Mouse (Mus musculus): ENCODE results near the gene Garnl3.

Garnl3 gene

GRCm38 (mm10) chr2:32990167-32990832 is 141.2 kb downstream of the Garnl3 start:
- in situ Hi-C loops (cut with MboI; ENCODE audit: low pct_unique_long_range_greater_than_20kb in 1 of 2, low sequenced_read_pairs in 2 of 2, unreplicated experiment in 1 of 2): no loop called here

- in situ Hi-C loops (cut with MboI; ENCODE audit: low pct_unique_long_range_greater_than_20kb in 1 of 2, low sequenced_read_pairs in 2 of 2, unreplicated experiment in 1 of 2): no loop called here
Observed at GRCm38 (mm10) chr2:32989376-32989775, 142.1 kb downstream of the Garnl3 start.

- in situ Hi-C loops (cut with MboI; ENCODE audit: low pct_unique_long_range_greater_than_20kb in 1 of 2, low sequenced_read_pairs in 2 of 2, unreplicated experiment in 1 of 2): no loop called here
Observed at GRCm38 (mm10) chr2:32985844-32986243, 145.6 kb downstream of the Garnl3 start.

DNA sequence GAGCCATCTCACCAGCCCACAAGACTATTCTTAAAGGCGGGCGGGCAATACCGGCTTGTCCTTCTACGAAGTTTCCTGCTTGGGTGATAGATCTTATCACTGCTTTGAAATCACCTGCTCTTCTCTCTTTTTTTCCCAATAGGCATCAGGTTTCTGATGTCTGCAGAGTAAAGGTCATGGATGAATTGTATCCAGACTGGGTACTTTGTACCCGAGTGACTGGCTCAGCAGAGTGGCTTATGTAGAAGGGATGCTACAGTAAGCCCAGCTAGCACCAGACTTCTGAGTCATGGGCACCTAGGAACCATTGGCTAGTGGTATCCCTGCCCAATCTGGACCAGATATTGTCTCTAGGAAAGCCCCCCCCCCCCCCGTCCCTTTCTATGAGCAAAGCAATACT is 147.8 kb downstream of the Garnl3 start:
- in situ Hi-C loops (cut with MboI; ENCODE audit: low pct_unique_long_range_greater_than_20kb in 1 of 2, low sequenced_read_pairs in 2 of 2, unreplicated experiment in 1 of 2): no loop called here

GRCm38 (mm10) chr2:32982700-32983099 is 148.8 kb downstream of the Garnl3 start:
- in situ Hi-C loops (cut with MboI; ENCODE audit: low pct_unique_long_range_greater_than_20kb in 1 of 2, low sequenced_read_pairs in 2 of 2, unreplicated experiment in 1 of 2): no loop called here

- in situ Hi-C loops (cut with MboI; ENCODE audit: low pct_unique_long_range_greater_than_20kb in 1 of 2, low sequenced_read_pairs in 2 of 2, unreplicated experiment in 1 of 2): no loop called here
Observed at GRCm38 (mm10) chr2:32981725-32982271, 149.7 kb downstream of the Garnl3 start, which contains the start of gene Slc2a8. Slc2a8 (minus strand) TSS chr2:32982083.

- in situ Hi-C loops (cut with MboI; ENCODE audit: low pct_unique_long_range_greater_than_20kb in 1 of 2, low sequenced_read_pairs in 2 of 2, unreplicated experiment in 1 of 2): no loop called here
Observed at GRCm38 (mm10) chr2:32981281-32981680, 150.2 kb downstream of the Garnl3 start.

GRCm38 (mm10) chr2:32979675-32980074 is 151.8 kb downstream of the Garnl3 start:
- in situ Hi-C loops (cut with MboI; ENCODE audit: low pct_unique_long_range_greater_than_20kb in 1 of 2, low sequenced_read_pairs in 2 of 2, unreplicated experiment in 1 of 2): no loop called here

DNA sequence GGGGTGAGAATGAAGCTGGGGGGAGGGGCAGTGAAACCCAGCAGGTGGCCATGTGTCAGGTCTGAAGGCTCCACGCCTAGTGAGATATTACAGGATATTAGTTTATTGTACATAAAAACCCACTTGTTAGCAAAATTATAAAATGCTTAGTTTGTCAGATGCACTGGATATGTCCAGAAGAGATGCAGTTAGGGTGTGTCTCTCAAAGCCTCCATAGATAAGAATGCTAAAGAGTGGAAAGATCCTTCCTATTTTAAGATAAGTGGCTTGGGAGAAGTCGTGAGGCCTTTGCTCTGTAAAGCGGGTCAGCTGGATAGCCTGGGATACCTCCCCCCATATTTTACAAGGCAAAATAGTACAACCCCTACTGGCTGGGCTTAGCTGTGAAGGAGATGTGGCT is 152.8 kb downstream of the Garnl3 start:
- in situ Hi-C loops (cut with MboI; ENCODE audit: low pct_unique_long_range_greater_than_20kb in 1 of 2, low sequenced_read_pairs in 2 of 2, unreplicated experiment in 1 of 2): no loop called here

DNA sequence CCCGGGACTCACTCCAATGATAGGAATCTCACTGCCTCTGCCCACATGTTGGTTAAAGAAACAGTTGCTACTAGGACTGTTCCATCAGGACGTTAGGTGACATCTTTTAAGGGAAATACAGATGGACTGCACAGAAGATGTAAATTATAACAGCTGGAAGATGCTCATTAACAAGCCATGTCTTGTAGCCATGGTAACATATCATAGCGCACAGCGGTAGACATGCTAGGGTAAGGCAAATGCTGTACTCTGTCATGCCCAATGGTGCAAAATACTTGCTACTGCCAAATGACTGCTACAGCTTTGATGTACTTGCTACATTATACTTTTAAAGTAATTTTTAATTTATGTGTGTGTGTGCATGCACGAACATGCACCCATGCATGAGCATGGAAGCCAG is 154.3 kb downstream of the Garnl3 start:
- in situ Hi-C loops (cut with MboI; ENCODE audit: low pct_unique_long_range_greater_than_20kb in 1 of 2, low sequenced_read_pairs in 2 of 2, unreplicated experiment in 1 of 2): no loop called here

DNA sequence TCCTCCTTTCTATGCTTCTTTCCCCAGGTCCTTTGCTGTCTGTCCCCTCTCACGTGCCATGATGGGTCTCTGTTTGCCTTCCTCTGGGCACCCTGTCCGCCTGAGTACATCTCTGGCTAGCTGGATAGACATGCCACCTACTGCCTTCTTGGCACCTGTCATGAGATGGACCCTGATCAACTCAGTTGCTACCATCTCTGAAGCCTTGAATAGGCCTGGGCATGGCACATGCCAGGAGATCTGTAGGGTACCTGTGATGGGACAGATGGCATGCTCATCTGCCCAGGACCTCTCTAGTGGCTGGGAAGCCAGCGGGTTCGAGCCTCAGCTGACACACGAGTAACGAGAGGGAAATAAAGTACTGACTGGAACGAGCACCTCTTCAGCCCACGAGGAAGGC is 157.2 kb downstream of the Garnl3 start:
- in situ Hi-C loops (cut with MboI; ENCODE audit: low pct_unique_long_range_greater_than_20kb in 1 of 2, low sequenced_read_pairs in 2 of 2, unreplicated experiment in 1 of 2): no loop called here

GRCm38 (mm10) chr2:32971235-32971634 is 160.2 kb downstream of the Garnl3 start:
- in situ Hi-C loops (cut with MboI; ENCODE audit: low pct_unique_long_range_greater_than_20kb in 1 of 2, low sequenced_read_pairs in 2 of 2, unreplicated experiment in 1 of 2): no loop called here

- in situ Hi-C loops (cut with MboI; ENCODE audit: low pct_unique_long_range_greater_than_20kb in 1 of 2, low sequenced_read_pairs in 2 of 2, unreplicated experiment in 1 of 2): no loop called here
Observed at GRCm38 (mm10) chr2:32969326-32969725, 162.1 kb downstream of the Garnl3 start.

GRCm38 (mm10) chr2:32968024-32968614 is 163.3 kb downstream of the Garnl3 start:
- in situ Hi-C loops (cut with MboI; ENCODE audit: low pct_unique_long_range_greater_than_20kb in 1 of 2, low sequenced_read_pairs in 2 of 2, unreplicated experiment in 1 of 2): no loop called here

DNA sequence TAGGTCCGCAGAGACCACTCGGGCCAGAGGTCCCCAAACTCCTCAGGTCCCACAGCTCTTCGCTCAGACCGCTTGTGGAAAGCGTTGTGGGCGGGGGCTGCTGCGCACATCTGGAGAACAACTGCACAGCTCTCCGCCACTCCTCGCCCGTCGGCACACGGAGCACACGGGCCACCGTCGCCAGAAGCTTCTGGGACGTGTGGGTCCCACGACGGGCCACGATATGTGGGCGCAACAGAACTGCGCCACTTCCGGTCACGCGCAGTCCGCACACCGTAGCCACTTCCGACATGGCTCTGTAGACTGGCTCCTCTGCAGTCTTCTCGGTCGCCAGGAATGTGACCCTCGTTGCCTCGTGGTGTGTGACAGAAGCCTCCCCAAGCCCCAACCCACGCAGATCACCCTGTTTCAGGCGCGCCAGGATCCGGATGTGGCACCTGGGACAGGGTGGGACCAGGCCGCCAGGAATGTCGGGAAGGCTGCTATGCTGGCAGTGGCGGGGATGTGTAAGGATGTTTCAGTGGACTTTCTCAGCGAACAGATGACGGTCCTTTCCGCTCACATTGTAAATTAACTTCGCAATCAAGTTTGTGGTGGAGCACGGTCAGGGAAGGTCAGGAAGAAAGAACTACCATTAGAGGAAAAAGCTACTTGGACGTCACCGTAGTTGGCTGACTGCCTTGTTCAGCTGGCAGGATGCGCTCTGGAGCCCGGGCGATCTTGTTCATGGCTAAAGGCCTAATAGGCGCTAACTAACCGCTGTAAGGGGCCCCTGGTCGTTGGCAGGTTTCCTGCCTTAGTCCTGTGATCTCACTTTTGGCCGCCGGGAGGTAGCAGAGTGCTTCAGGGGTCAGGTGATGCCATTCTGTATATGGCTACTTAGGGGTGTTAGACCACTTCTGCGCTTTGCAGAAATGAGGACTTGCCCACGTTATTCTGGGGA is 164.5 kb downstream of the Garnl3 start:
- in situ Hi-C loops (cut with MboI; ENCODE audit: low pct_unique_long_range_greater_than_20kb in 1 of 2, low sequenced_read_pairs in 2 of 2, unreplicated experiment in 1 of 2): no loop called here

DNA sequence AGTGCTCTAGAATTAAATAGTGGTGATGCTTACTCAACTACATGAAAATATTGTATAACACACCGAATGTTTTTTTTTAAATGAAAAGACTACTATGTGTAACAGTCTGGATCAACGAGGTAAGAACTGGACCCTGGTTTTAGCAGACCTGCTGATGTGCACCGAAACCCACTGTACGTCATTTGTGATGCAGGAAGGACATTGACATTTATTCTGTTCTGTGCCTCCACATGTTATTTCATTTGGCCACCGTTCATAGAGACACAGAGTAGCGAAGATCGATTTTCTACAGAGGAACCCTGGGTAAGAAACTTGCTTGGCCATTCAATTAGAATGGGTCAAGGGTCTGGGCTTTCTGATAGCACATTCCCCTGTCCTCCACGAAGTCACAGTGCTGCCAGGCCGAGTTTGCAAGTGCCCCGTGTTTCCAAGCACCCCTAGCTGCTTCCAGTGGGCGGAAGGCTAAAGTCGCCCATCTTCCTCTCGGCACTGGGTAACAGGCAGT is 165.2 kb downstream of the Garnl3 start:
- in situ Hi-C loops (cut with MboI; ENCODE audit: low pct_unique_long_range_greater_than_20kb in 1 of 2, low sequenced_read_pairs in 2 of 2, unreplicated experiment in 1 of 2): no loop called here

GRCm38 (mm10) chr2:32965511-32966183 is 165.8 kb downstream of the Garnl3 start:
- in situ Hi-C loops (cut with MboI; ENCODE audit: low pct_unique_long_range_greater_than_20kb in 1 of 2, low sequenced_read_pairs in 2 of 2, unreplicated experiment in 1 of 2): no loop called here

GRCm38 (mm10) chr2:32964659-32965457 is 166.6 kb downstream of the Garnl3 start:
- in situ Hi-C loops (cut with MboI; ENCODE audit: low pct_unique_long_range_greater_than_20kb in 1 of 2, low sequenced_read_pairs in 2 of 2, unreplicated experiment in 1 of 2): no loop called here

All from mouse embryonic stem cell (cell line).